Mouse (Mus musculus): Measurements from ENCODE around the gene Inhbc.

GRCm38 (mm10) chr10:127318009-127318408, 52.2 kb downstream of the Inhbc start:
- TF ChIP-seq CTCF (IDR thresholded peaks at IDR 0.05 in 2 of 3, conservative IDR thresholded peaks at IDR 0.05 in 1 of 3; ENCODE audit: control insufficient read depth in 1 of 3, insufficient read depth in 1 of 3, low read depth in 2 of 3, low read length in 3 of 3, poor library complexity in 1 of 3, severe bottlenecking in 1 of 3) (no peak; a peak in 1 of 6 replicates), USF2 (IDR thresholded peaks at IDR 0.05; ENCODE audit: borderline replicate concordance in 1 of 2, insufficient read depth in 1 of 2, low read depth in 1 of 2, low read length in 2 of 2) (no peak), EP300 (IDR thresholded peaks at IDR 0.05; ENCODE audit: low read depth in 1 of 2, low read length in 2 of 2) (peak in 1 of 2 experiments; percentile 64; a peak in 2 of 4 replicates), SMC3 (IDR thresholded peaks at IDR 0.05; ENCODE audit: low read depth, low read length) (no peak), POLR2A (IDR thresholded peaks at IDR 0.05; ENCODE audit: control insufficient read depth in 1 of 2, insufficient read depth in 1 of 2, low read depth in 1 of 2, low read length in 2 of 2, poor library complexity in 1 of 2) (peak in 1 of 2 experiments; percentile 51; a peak in 1 of 4 replicates)
